Mouse (Mus musculus) midbrain, embryonic 13.5 days (tissue): ENCODE results near the gene N4bp2. TPM values are rescaled to one million over a fixed set of nuclear protein-coding genes. Genes with fewer than 3 reads are reported as not detected.

Experiments used
- ATAC-seq: fragments of 200-750 bp; cut with Nextera tagmentation; 2 replicates; pipeline ENCODE4 v1.8.0; 2017; ENCODE audit warnings: mild to moderate bottlenecking, moderate TSS enrichment, moderate library complexity
- H3K27ac ChIP-seq: fragments of 300-500 bp; sonication (generic); 2 replicates; pipeline ENCODE4 v1.5.1; 2015; ENCODE audit warnings: inconsistent platforms, mild to moderate bottlenecking, moderate library complexity
- H3K27me3 ChIP-seq: fragments of 300-500 bp; sonication (generic); 2 replicates; pipeline ENCODE4 v1.6.1; 2015; ENCODE audit warnings: mild to moderate bottlenecking, inconsistent platforms
- H3K36me3 ChIP-seq: fragments of 300-500 bp; sonication (generic); 2 replicates; pipeline ENCODE4 v1.6.1; 2015; ENCODE audit warnings: mild to moderate bottlenecking, inconsistent platforms
- H3K4me1 ChIP-seq: fragments of 300-500 bp; sonication (generic); replicated peaks from 2 replicates; pipeline ENCODE4 v1.6.1; 2015; ENCODE audit warnings: inconsistent platforms
- H3K4me2 ChIP-seq: fragments of 300-500 bp; sonication (generic); replicated peaks from 2 replicates; pipeline ENCODE4 v1.6.1; 2015; ENCODE audit warnings: moderate library complexity, mild to moderate bottlenecking, inconsistent platforms
- H3K4me3 ChIP-seq: fragments of 300-500 bp; sonication (generic); replicated peaks from 2 replicates; pipeline ENCODE4 v1.5.1; 2015; ENCODE audit warnings: mild to moderate bottlenecking, inconsistent platforms
- H3K9ac ChIP-seq: fragments of 300-500 bp; sonication (generic); replicated peaks from 2 replicates; pipeline ENCODE4 v1.6.1; 2015; ENCODE audit warnings: mild to moderate bottlenecking, inconsistent platforms
- H3K9me3 ChIP-seq: fragments of 300-500 bp; sonication (generic); 2 replicates; pipeline ENCODE4 v1.6.1; 2016; ENCODE audit warnings: mild to moderate bottlenecking, inconsistent platforms
- WGBS: fragments of 180-500 bp; shearing (Covaris S2); methylation state at CpG from one replicate; pipeline ENCODE4 v1.1.7; 2015; 5-methylcytosine and 5-hydroxymethylcytosine counted together
- polyA plus RNA-seq: library from polyadenylated mRNA; unstranded; fragments of >200 nt; fragmentation: Nextera tagmentation; extraction: Ambion mirVana; gene quantifications from 2 replicates; pipeline ENCODE4 v1.2.1, GENCODE M21; 2015

N4bp2 gene
- polyA plus RNA-seq, 1 experiment from 2014 or later = 27.0 TPM

- ATAC-seq = no peak
- no peak overlapping the region for H3K27ac ChIP-seq
- H3K9ac ChIP-seq = no peak overlapping the region
- H3K36me3 ChIP-seq = no peaks in the 10 kb centered on the region
- H3K4me2 ChIP-seq = no peak overlapping the region
- 75% methylated on average over 12 of the region's 12 CpGs for WGBS
- H3K27me3 ChIP-seq = no peaks in the 10 kb centered on the region
- H3K4me1 ChIP-seq = no peaks in the 10 kb centered on the region
- no peaks in the 10 kb centered on the region for H3K9me3 ChIP-seq
- H3K4me3 ChIP-seq = no peak overlapping the region
These were observed 97.1 kb downstream of the N4bp2 start for GRCm38 (mm10) chr5:65860281-65861000.

GRCm38 (mm10) chr5:65861154-65861944 lies 98.0 kb downstream of the N4bp2 start, which contains the start of gene Rhoh:
Rhoh (plus strand) TSS chr5:65861213.
- Histone ChIP-seq H3K4me2 (no peak within 1 kb of the TSS), H3K4me3 (no peak within 1 kb of the TSS), H3K4me1 (no peaks in the 10 kb centered on the region), H3K27me3 (no peaks in the 10 kb centered on the region), H3K9ac (no peak within 1 kb of the TSS), H3K36me3 (no peaks in the 10 kb centered on the region), H3K9me3 (no peaks in the 10 kb centered on the region), H3K27ac (no peak within 1 kb of the TSS)
- WGBS = 87% methylated on average over 10 of the region's 10 CpGs
- no peak for ATAC-seq

GRCm38 (mm10) chr5:65862217-65862927 lies 99.1 kb downstream of the N4bp2 start:
- 88% methylated on average over 7 of the region's 7 CpGs for WGBS
- no peak for ATAC-seq
- H3K4me3 ChIP-seq = no peak overlapping the region

GRCm38 (mm10) chr5:65863349-65863749 lies 100.0 kb downstream of the N4bp2 start:
- H3K36me3 ChIP-seq = no peaks in the 10 kb centered on the region
- H3K27ac ChIP-seq = no peak overlapping the region
- no peaks in the 10 kb centered on the region for H3K27me3 ChIP-seq
- H3K9ac ChIP-seq = no peak overlapping the region
- H3K4me3 ChIP-seq = no peak overlapping the region
- no peaks in the 10 kb centered on the region for H3K9me3 ChIP-seq
- WGBS = 81% methylated on average over 12 of the region's 12 CpGs
- ATAC-seq = no peak
- no peaks in the 10 kb centered on the region for H3K4me1 ChIP-seq
- no peak overlapping the region for H3K4me2 ChIP-seq

More at GRCm38 (mm10) chr5:65862217-65862927, 99.1 kb downstream of the N4bp2 start:
- no peaks in the 10 kb centered on the region for H3K27me3 ChIP-seq
- H3K9ac ChIP-seq = no peak overlapping the region
- H3K36me3 ChIP-seq = no peaks in the 10 kb centered on the region
- H3K9me3 ChIP-seq = no peaks in the 10 kb centered on the region
- no peaks in the 10 kb centered on the region for H3K4me1 ChIP-seq
- H3K4me2 ChIP-seq = no peak overlapping the region
- no peak overlapping the region for H3K27ac ChIP-seq

- Histone ChIP-seq H3K4me3 (no peak overlapping the region), H3K36me3 (no peaks in the 10 kb centered on the region), H3K27me3 (no peaks in the 10 kb centered on the region), H3K4me1 (no peaks in the 10 kb centered on the region), H3K9ac (no peak overlapping the region), H3K9me3 (no peaks in the 10 kb centered on the region), H3K4me2 (no peak overlapping the region), H3K27ac (no peak overlapping the region)
- WGBS = 95% methylated on average over 7 of the region's 7 CpGs
- no peak for ATAC-seq
These were observed 101.2 kb downstream of the N4bp2 start for GRCm38 (mm10) chr5:65864486-65864885.

GRCm38 (mm10) chr5:65864946-65865345 lies 101.6 kb downstream of the N4bp2 start:
- Histone ChIP-seq H3K9ac (no peak overlapping the region), H3K4me3 (no peak overlapping the region), H3K4me2 (no peak overlapping the region), H3K27ac (no peak overlapping the region), H3K4me1 (no peaks in the 10 kb centered on the region), H3K27me3 (no peaks in the 10 kb centered on the region), H3K36me3 (no peaks in the 10 kb centered on the region), H3K9me3 (no peaks in the 10 kb centered on the region)
- WGBS = 87% methylated on average over 3 of the region's 3 CpGs
- ATAC-seq = no peak

GRCm38 (mm10) chr5:65866591-65866990 lies 103.3 kb downstream of the N4bp2 start:
- 89% methylated on average over 6 of the region's 6 CpGs for WGBS
- Histone ChIP-seq H3K27me3 (no peaks in the 10 kb centered on the region), H3K4me2 (no peak overlapping the region), H3K9me3 (no peaks in the 10 kb centered on the region), H3K27ac (no peak overlapping the region), H3K36me3 (no peaks in the 10 kb centered on the region), H3K4me3 (no peak overlapping the region), H3K4me1 (no peaks in the 10 kb centered on the region), H3K9ac (no peak overlapping the region)
- ATAC-seq = no peak

GRCm38 (mm10) chr5:65867380-65868116 lies 104.2 kb downstream of the N4bp2 start:
- Histone ChIP-seq H3K9ac (no peak overlapping the region), H3K9me3 (no peaks in the 10 kb centered on the region), H3K27me3 (no peaks in the 10 kb centered on the region), H3K4me3 (no peak overlapping the region), H3K36me3 (no peaks in the 10 kb centered on the region), H3K4me1 (no peaks in the 10 kb centered on the region), H3K4me2 (no peak overlapping the region), H3K27ac (no peak overlapping the region)
- no peak for ATAC-seq
- WGBS = 91% methylated on average over 7 of the region's 7 CpGs

GRCm38 (mm10) chr5:65868419-65868818 lies 105.1 kb downstream of the N4bp2 start:
- no peaks in the 10 kb centered on the region for H3K27me3 ChIP-seq
- ATAC-seq = no peak
- 81% methylated on average over 3 of the region's 3 CpGs for WGBS
- no peak overlapping the region for H3K9ac ChIP-seq
- H3K9me3 ChIP-seq = no peaks in the 10 kb centered on the region
- H3K4me2 ChIP-seq = no peak overlapping the region
- H3K27ac ChIP-seq = no peak overlapping the region
- no peak overlapping the region for H3K4me3 ChIP-seq
- no peaks in the 10 kb centered on the region for H3K36me3 ChIP-seq
- no peaks in the 10 kb centered on the region for H3K4me1 ChIP-seq

- no peak overlapping the region for H3K9ac ChIP-seq
- 97% methylated on average over 4 of the region's 4 CpGs for WGBS
- no peak overlapping the region for H3K4me2 ChIP-seq
- H3K4me3 ChIP-seq = no peak overlapping the region
- H3K36me3 ChIP-seq = no peaks in the 10 kb centered on the region
- no peaks in the 10 kb centered on the region for H3K4me1 ChIP-seq
- ATAC-seq = no peak
- no peak overlapping the region for H3K27ac ChIP-seq
- no peaks in the 10 kb centered on the region for H3K27me3 ChIP-seq
- no peaks in the 10 kb centered on the region for H3K9me3 ChIP-seq
These were observed 106.3 kb downstream of the N4bp2 start for GRCm38 (mm10) chr5:65869660-65870059.

- H3K4me3 ChIP-seq = no peak overlapping the region
- H3K27ac ChIP-seq = no peak overlapping the region
- H3K4me1 ChIP-seq = no peaks in the 10 kb centered on the region
- no peaks in the 10 kb centered on the region for H3K36me3 ChIP-seq
- H3K9me3 ChIP-seq = no peaks in the 10 kb centered on the region
- no peak overlapping the region for H3K4me2 ChIP-seq
- H3K27me3 ChIP-seq = no peaks in the 10 kb centered on the region
- 91% methylated on average over 13 of the region's 13 CpGs for WGBS
- H3K9ac ChIP-seq = no peak overlapping the region
- ATAC-seq = no peak
These were observed 108.1 kb downstream of the N4bp2 start for GRCm38 (mm10) chr5:65871276-65871875.
